Mouse (Mus musculus) WW6 (cell line): ENCODE data around the gene Prss8.

Experiments used
- DNase-seq: peaks from one replicate; pipeline ENCODE4 v3.0.0-alpha.2; 2013; ENCODE audit warnings: low read depth, low spot score

Gene Prss8

GRCm38 (mm10) chr7:127895442-127895841 is 34.5 kb downstream of the Prss8 start, which contains the start of the genes Gm21974 and Vkorc1:
Gene Gm21974 (minus strand): TSS chr7:127895454.
Gene Vkorc1 (minus strand): TSS chr7:127895617.
- DNase-seq, result peak; percentile 87

GRCm38 (mm10) chr7:127894480-127894879 is 35.4 kb downstream of the Prss8 start:
- DNase-seq, result no peak

GRCm38 (mm10) chr7:127890798-127891197 is 39.1 kb downstream of the Prss8 start, which contains the start of gene Prss53:
Gene Prss53 (minus strand): TSS chr7:127890970.
- no peak for DNase-seq

GRCm38 (mm10) chr7:127888821-127889220 is 41.1 kb downstream of the Prss8 start:
- DNase-seq, result no peak

GRCm38 (mm10) chr7:127887781-127888180 is 42.1 kb downstream of the Prss8 start:
- DNase-seq, result no peak

GRCm38 (mm10) chr7:127887191-127887590 is 42.7 kb downstream of the Prss8 start:
- DNase-seq, result no peak

- no peak for DNase-seq
Measured at GRCm38 (mm10) chr7:127886551-127886950, 43.4 kb downstream of the Prss8 start.

GRCm38 (mm10) chr7:127885951-127886350 is 44.0 kb downstream of the Prss8 start:
- no peak for DNase-seq

- no peak for DNase-seq
Measured at GRCm38 (mm10) chr7:127880431-127880830, 49.5 kb downstream of the Prss8 start.

GRCm38 (mm10) chr7:127879301-127879700 is 50.6 kb downstream of the Prss8 start:
- no peak for DNase-seq

GRCm38 (mm10) chr7:127876467-127877348 is 53.2 kb downstream of the Prss8 start, which contains the start of gene Zfp668:
Gene Zfp668 (minus strand): TSS chr7:127876828.
- DNase-seq, result peak; percentile 86

GRCm38 (mm10) chr7:127876041-127876466 is 53.9 kb downstream of the Prss8 start, which contains the start of gene Zfp646:
Gene Zfp646 (plus strand): TSS chr7:127876221.
- DNase-seq, result peak; percentile 63
